Mouse (Mus musculus) hindbrain, embryonic 12.5 days (tissue): ENCODE data around the gene Timp2. TPM values are rescaled to one million over a fixed set of nuclear protein-coding genes. Genes with fewer than 3 reads are reported as not detected.
"Not testable (repeated sequence)": the region's sequence is repeated elsewhere in the genome, so short reads cannot be mapped to it uniquely, and the experiment has no call there.

Source experiments
- ATAC-seq: fragments of 200-750 bp; cut with Nextera tagmentation; 2 replicates; pipeline ENCODE4 v1.8.0; 2017; ENCODE audit warnings: moderate TSS enrichment; ENCODE audit not compliant: low FRiP score
- H3K27ac ChIP-seq: fragments of 300-500 bp; sonication (generic); 2 replicates; pipeline ENCODE4 v1.5.1; 2016; ENCODE audit warnings: mild to moderate bottlenecking
- H3K27me3 ChIP-seq: fragments of 300-500 bp; sonication (generic); 2 replicates; pipeline ENCODE4 v1.6.1; 2016; ENCODE audit warnings: mild to moderate bottlenecking
- H3K36me3 ChIP-seq: fragments of 300-500 bp; sonication (generic); 2 replicates; pipeline ENCODE4 v1.6.1; 2016; ENCODE audit warnings: mild to moderate bottlenecking
- H3K4me1 ChIP-seq: fragments of 300-500 bp; sonication (generic); 2 replicates; pipeline ENCODE4 v1.6.1; 2016
- H3K4me2 ChIP-seq: fragments of 300-500 bp; sonication (generic); replicated peaks from 2 replicates; pipeline ENCODE4 v1.6.1; 2016; ENCODE audit warnings: mild to moderate bottlenecking
- H3K4me3 ChIP-seq: fragments of 300-500 bp; sonication (generic); 2 replicates; pipeline ENCODE4 v1.5.1; 2016; ENCODE audit warnings: mild to moderate bottlenecking
- H3K9ac ChIP-seq: fragments of 300-500 bp; sonication (generic); 2 replicates; pipeline ENCODE4 v1.6.1; 2016; ENCODE audit warnings: mild to moderate bottlenecking, moderate library complexity
- H3K9me3 ChIP-seq: fragments of 300-500 bp; sonication (generic); replicated peaks from 2 replicates; pipeline ENCODE4 v1.6.1; 2016; ENCODE audit warnings: mild to moderate bottlenecking
- WGBS: fragments of 180-500 bp; shearing (Covaris S2); methylation state at CpG from one replicate; pipeline ENCODE4 v1.1.7; 2016; 5-methylcytosine and 5-hydroxymethylcytosine counted together
- polyA plus RNA-seq: library from polyadenylated mRNA; unstranded; fragments of >200 nt; fragmentation: Nextera tagmentation; extraction: Ambion mirVana; gene quantifications from 2 replicates; pipeline ENCODE4 v1.2.1, GENCODE M21; 2016

The Timp2 gene
- polyA plus RNA-seq, 1 experiment from 2014 or later = 66.2 TPM

DNA sequence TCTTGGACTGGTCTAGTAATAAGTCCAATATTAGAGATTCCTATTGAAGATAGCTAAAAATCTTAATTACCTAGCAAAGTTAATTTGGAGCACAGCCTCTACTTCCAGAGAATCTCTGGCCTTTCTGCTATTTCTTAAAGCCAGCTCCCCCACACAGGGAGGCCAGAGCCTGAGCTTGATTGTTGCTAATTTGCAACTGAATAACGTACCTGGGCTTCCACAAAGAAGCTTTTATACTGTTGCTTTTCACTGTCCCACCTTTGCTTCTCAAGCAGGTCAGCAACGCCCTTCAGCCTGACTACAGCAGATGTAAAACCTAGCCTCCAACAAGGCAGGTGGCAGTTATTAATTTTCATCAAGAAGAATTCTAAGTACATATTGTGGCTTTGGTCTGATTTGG, 47.6 kb downstream of the Timp2 start:
- H3K4me1 ChIP-seq, H3K27me3 ChIP-seq, H3K4me2 ChIP-seq, H3K4me3 ChIP-seq, ATAC-seq, H3K9ac ChIP-seq, H3K27ac ChIP-seq: not testable (repeated sequence)
- Histone ChIP-seq H3K36me3 (peaks cover 39% of the 10 kb centered on the region), H3K9me3 (peaks cover 10% of the 10 kb centered on the region; the same call in 1 of the 2 replicates)
- 86% methylated on average over 2 of the region's 2 CpGs for WGBS

DNA sequence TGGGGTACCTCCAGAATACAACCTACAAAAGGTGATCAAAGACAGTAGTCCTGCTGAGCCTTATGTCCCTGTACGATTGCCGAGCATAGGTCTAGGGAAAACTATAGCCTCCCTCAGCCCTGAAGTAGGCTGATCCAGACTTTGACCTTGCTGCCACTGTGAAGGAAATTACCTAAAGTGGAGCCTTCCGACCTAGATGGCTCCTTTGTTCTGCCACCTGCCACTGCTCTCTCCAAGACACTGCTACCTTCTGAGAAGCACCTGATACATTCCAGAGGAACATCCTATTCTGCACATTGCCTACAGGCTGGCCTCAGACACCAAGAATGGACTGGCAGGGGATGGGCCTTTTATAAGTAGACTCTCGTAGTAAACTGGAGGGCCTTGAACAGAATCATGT, 51.6 kb downstream of the Timp2 start:
- not testable (repeated sequence) for H3K4me2 ChIP-seq, ATAC-seq, H3K4me1 ChIP-seq, H3K9ac ChIP-seq, H3K4me3 ChIP-seq, H3K27me3 ChIP-seq, H3K27ac ChIP-seq
- Histone ChIP-seq H3K36me3 (peaks cover 25% of the 10 kb centered on the region), H3K9me3 (peaks cover 10% of the 10 kb centered on the region; the same call in 1 of the 2 replicates)
- WGBS = 84% methylated on average over 4 of the region's 4 CpGs

DNA sequence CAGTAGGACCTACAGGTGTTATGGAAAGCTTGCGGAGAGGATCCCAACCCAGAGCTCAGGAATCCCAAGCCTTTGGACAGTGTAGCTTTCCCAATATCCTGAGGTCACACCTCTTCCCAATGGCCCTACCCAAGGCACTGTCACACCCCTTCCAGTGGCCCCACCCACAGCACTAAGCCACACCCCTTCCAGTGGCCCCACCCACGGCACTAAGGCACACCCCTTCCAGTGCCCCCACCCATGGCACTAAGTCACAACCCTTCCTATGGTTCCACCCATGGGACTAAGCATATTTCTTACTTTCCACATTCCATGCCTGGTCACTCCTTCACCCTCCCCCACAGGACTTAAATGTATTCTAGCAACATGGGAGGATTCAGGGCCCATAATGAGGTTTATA, 56.7 kb downstream of the Timp2 start:
- no peak for ATAC-seq
- Histone ChIP-seq H3K27ac (no peak overlapping the region), H3K4me2 (no peak overlapping the region), H3K9me3 (no peaks in the 10 kb centered on the region), H3K4me1 (0 out of 2 replicates have a peak, but pooled peaks cover 3% of the 10 kb centered on the region), H3K36me3 (peaks cover 14% of the 10 kb centered on the region), H3K27me3 (no peaks in the 10 kb centered on the region), H3K4me3 (no peak overlapping the region), H3K9ac (no peak overlapping the region)
- 68% methylated on average over 2 of the region's 2 CpGs for WGBS

DNA sequence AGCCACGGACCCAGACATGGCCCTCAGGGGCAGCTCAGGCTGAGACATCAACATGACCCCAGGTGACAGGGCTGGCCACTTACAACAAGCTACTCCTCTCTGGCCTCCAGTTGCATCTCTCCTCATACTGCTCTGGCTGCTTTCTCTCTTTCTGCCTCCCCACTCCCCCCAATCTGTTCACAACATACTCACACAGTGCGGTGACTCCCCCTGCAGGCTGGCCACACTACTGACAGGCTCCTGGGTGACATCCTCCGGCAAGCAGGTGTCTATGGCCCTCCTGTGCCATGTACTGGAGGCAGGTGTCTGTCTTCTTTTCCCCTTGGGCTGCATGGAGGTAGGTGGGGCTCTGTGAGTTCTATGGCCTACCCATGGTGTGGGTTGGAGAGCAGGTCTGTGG, 57.6 kb downstream of the Timp2 start:
- no peak overlapping the region for H3K4me3 ChIP-seq
- H3K4me2 ChIP-seq = no peak overlapping the region
- H3K27me3 ChIP-seq = no peaks in the 10 kb centered on the region
- no peaks in the 10 kb centered on the region for H3K9me3 ChIP-seq
- H3K27ac ChIP-seq = no peak overlapping the region
- no peak for ATAC-seq
- H3K9ac ChIP-seq = no peak overlapping the region
- H3K4me1 ChIP-seq = 0 out of 2 replicates have a peak, but pooled peaks cover 3% of the 10 kb centered on the region
- H3K36me3 ChIP-seq = peaks cover 6% of the 10 kb centered on the region
- WGBS = 87% methylated on average over 3 of the region's 3 CpGs

DNA sequence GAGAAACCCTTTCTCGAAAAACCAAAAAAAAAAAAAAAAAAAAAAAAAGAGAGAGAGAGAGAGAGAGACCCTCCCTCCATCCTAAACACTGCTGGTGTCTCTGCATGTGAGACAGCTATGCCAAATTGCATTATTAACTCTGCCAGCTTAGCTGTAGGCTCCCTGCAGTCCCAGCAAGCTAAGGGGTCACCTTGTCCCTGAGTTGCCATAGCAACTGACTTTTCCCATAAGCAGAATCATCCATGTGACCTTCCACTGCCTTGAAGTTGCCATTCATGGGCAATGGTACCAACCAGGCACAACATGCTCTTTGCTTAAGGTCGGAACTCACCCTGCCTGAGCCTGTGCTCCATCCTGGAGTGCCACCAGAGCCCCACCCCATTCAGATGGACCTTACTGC, 60.5 kb downstream of the Timp2 start:
- no peak overlapping the region for H3K27ac ChIP-seq
- 86% methylated on average over 1 of the region's 2 CpGs for WGBS
- H3K4me1 ChIP-seq = peaks cover 7% of the 10 kb centered on the region
- H3K36me3 ChIP-seq = no peaks in the 10 kb centered on the region
- ATAC-seq = no peak
- no peak overlapping the region for H3K4me2 ChIP-seq
- no peaks in the 10 kb centered on the region for H3K27me3 ChIP-seq
- no peak overlapping the region for H3K4me3 ChIP-seq
- H3K9me3 ChIP-seq = no peaks in the 10 kb centered on the region
- no peak overlapping the region for H3K9ac ChIP-seq

DNA sequence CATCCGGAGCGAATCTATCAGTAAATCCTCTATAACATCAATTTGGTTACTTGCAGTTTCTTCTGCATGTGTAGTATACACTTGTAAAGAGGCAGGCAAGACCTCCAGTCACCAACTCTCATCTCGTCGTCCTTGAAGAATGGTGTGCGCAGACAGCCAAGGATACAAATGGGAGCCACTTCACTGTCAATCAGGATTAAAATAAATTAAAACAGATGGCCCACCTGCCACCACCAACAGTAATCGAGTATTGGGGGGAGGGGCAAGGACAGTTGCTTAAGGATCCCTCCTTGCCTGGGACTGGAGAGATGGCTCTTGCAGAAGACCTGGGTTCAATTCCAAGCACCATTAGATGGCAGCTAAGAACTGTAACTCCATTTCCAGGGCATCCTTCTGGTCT, 62.9 kb downstream of the Timp2 start:
- Histone ChIP-seq H3K4me2 (no peak overlapping the region), H3K27ac (no peak overlapping the region), H3K9me3 (no peaks in the 10 kb centered on the region), H3K27me3 (no peaks in the 10 kb centered on the region), H3K4me3 (no peak overlapping the region), H3K9ac (no peak overlapping the region), H3K36me3 (peaks cover under 1% of the 10 kb centered on the region), H3K4me1 (peaks cover 19% of the 10 kb centered on the region)
- no peak for ATAC-seq
- 68% methylated on average over 6 of the region's 6 CpGs for WGBS

DNA sequence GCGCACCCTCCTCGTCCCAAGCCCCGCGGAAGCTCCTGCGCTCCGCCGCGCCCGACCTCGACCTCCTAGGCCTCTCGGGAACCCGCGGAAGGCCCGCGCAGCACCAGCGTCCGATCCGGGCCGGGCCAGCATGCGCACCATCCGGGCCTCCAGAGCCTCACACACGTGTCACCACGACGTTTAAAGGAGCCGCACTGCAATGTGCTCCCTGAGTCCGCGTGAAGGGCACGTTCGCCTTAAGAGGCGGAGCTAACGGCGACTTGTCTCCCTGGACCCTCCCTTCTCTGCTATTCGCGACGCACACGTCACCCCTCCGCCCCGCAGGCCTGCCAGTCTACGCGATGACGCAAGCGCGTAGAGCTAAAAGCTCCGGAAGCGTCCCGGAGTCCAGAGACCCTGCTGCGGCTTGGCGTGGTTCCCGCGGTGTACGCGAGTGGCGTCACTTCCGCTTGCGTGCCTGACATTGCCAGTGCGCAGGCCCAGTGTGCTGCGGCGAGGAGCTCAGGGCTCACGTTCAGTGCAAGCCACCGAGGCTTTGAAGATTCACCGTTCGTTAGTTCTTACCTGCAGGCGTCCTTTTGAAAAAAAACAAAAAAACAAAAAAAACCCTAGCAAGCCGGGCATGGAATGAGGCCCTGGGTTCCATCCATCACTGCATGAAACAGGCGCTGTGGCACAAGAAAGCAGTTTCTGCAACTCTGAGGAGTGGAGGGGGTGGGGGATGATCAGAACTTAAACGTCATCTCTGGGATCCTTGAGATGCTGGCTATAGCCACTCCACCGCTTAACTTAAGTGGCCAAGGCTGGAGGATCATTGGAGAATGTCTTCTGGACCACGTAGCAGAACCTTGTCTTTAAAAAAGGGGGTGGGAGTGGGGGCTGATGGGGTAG, 65.3 kb downstream of the Timp2 start, which contains the start of gene Usp36:
Gene Usp36, minus strand, starts transcription at position 246 of the 891 bp plus-strand sequence.
- Histone ChIP-seq H3K4me3 (peak within 1 kb of the TSS; percentile 91), H3K4me1 (peaks cover 21% of the 10 kb centered on the region), H3K4me2 (peak within 1 kb of the TSS; percentile 96), H3K36me3 (peaks cover 25% of the 10 kb centered on the region), H3K9me3 (no peaks in the 10 kb centered on the region), H3K27ac (peak within 1 kb of the TSS; percentile 81), H3K27me3 (no peaks in the 10 kb centered on the region), H3K9ac (peak within 1 kb of the TSS; percentile 88)
- ATAC-seq = peak; percentile 99
- WGBS = under 1% methylated on average over 68 of the region's 68 CpGs

DNA sequence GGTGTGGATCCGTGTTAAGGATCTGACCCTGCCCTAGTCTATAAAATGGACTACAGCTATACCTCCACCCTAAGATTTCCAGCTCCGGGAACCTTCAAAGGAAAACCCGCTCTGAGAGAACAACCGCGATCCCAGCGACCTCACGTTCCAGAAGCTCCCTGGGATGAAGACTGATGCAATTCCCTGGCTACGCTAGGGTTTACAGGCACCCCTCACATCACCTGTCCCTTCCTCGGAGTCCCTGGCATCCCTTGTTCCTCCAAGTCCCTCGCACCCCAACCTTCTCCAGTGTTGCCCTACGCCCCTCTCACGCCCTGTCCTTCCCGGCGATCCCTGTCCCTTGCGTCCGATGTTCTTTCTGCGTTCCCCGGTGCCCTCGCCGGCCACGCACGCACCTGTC, 66.0 kb downstream of the Timp2 start:
- Histone ChIP-seq H3K9ac (peak overlapping the region; percentile 88), H3K4me1 (peaks cover 19% of the 10 kb centered on the region), H3K4me3 (peak overlapping the region; percentile 91), H3K27me3 (no peaks in the 10 kb centered on the region), H3K27ac (peak overlapping the region; percentile 81), H3K36me3 (peaks cover 32% of the 10 kb centered on the region), H3K9me3 (no peaks in the 10 kb centered on the region), H3K4me2 (peak overlapping the region; percentile 96)
- ATAC-seq = no peak; the same call in 1 of the 2 replicates
- under 1% methylated on average over 22 of the region's 22 CpGs for WGBS

DNA sequence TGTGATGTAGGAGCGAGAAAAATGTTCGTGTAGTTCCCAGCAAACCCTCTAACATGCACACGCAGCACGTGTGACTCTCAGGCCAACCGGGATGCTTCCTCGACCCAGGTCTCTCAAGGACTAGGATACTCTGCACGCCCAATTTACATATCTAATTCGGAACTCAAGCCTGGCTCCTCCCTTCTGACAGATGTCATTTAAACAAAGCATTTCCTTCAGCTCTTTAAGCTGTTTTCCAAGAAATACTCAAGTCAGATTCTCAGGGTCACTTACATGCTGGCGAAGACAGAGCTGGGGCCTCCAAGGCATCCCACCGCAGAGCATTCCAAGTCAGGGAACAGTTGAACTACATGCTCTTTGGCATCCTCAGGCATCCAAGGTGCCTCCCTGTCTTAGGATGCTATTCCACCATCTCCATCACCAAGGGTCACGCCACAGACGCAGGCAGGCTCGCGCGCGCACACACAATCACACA, 66.5 kb downstream of the Timp2 start:
- WGBS = 2% methylated on average over 16 of the region's 16 CpGs
- Histone ChIP-seq H3K36me3 (peaks cover 37% of the 10 kb centered on the region), H3K9me3 (no peaks in the 10 kb centered on the region), H3K4me1 (peaks cover 19% of the 10 kb centered on the region), H3K4me2 (peak overlapping the region; percentile 96), H3K27me3 (no peaks in the 10 kb centered on the region), H3K4me3 (peak overlapping the region; percentile 91), H3K27ac (peak overlapping the region; percentile 81; the same call in 1 of the 2 replicates), H3K9ac (peak overlapping the region; percentile 88)
- ATAC-seq = no peak

DNA sequence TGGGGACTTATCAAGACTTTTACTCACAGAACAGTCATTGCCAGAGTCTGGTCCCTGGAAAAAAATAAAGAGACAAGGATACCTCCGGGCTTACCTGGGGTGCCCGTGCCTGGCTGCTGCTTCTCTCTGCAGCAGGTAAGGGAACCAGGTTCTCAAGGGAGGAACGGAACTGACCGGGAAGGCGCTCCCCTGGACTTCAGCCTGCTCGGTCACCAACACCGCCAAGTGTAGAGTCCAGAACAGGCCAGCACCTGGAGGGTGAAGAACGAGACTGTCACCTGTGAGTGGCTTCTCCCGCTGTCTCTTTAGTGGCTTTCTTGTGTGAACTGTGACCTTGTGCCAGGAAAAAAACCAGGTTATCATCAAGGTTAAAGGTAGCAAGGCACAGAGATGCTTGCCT, 68.0 kb downstream of the Timp2 start:
- WGBS = 95% methylated on average over 9 of the region's 9 CpGs
- no peak for ATAC-seq
- Histone ChIP-seq H3K27ac (no peak overlapping the region), H3K9me3 (no peaks in the 10 kb centered on the region), H3K27me3 (no peaks in the 10 kb centered on the region), H3K4me3 (no peak overlapping the region), H3K9ac (no peak overlapping the region), H3K4me1 (peaks cover 19% of the 10 kb centered on the region), H3K4me2 (no peak overlapping the region), H3K36me3 (peaks cover 51% of the 10 kb centered on the region)

DNA sequence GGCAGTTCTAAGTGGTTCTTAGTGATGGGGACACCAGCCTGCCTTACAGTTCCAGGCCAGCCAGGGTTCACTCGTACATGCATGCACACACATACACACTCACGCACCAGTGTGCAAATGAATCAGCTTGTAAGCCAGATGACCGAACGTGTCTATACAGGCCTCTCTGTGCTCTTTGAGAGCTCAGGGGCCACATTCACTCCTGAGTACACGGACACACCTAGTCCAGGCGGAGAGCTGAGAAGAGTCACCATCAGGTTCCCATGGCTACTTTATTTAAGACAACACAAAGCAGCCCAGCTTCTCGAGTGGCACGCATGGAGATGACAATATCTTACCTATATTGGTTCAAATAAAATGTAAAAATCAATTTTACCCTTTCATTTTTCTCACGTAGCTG, 69.1 kb downstream of the Timp2 start:
- no peaks in the 10 kb centered on the region for H3K9me3 ChIP-seq
- no peak for ATAC-seq
- H3K9ac ChIP-seq = no peak overlapping the region
- peaks cover 19% of the 10 kb centered on the region for H3K4me1 ChIP-seq
- H3K4me3 ChIP-seq = no peak overlapping the region
- no peak overlapping the region for H3K4me2 ChIP-seq
- WGBS = 96% methylated on average over 9 of the region's 9 CpGs
- H3K27me3 ChIP-seq = no peaks in the 10 kb centered on the region
- H3K27ac ChIP-seq = no peak overlapping the region
- H3K36me3 ChIP-seq = peaks cover 62% of the 10 kb centered on the region

DNA sequence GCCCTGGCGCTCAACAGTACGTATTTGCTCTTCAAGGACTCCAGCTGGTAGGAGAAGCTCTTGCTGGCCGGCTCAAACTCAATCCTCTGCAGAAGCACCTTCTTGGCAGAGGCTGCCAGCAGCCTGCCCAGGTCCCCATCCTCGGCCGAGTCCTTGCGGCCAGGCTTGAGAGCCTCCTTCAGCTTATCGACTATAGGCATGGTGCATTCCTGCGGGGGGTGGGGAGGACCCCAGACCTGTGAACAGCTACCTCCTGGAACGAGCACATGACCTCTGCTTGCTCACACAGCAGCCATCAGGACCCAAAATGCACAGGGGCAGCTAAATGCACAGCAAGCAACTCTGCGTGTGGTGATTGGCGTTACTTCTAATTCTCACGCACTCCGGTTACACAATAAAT, 69.7 kb downstream of the Timp2 start:
- WGBS = 93% methylated on average over 13 of the region's 13 CpGs
- H3K9ac ChIP-seq = no peak overlapping the region
- no peak overlapping the region for H3K4me3 ChIP-seq
- no peaks in the 10 kb centered on the region for H3K9me3 ChIP-seq
- H3K4me2 ChIP-seq = no peak overlapping the region
- no peak for ATAC-seq
- peaks cover 18% of the 10 kb centered on the region for H3K4me1 ChIP-seq
- no peaks in the 10 kb centered on the region for H3K27me3 ChIP-seq
- no peak overlapping the region for H3K27ac ChIP-seq
- H3K36me3 ChIP-seq = peaks cover 64% of the 10 kb centered on the region

DNA sequence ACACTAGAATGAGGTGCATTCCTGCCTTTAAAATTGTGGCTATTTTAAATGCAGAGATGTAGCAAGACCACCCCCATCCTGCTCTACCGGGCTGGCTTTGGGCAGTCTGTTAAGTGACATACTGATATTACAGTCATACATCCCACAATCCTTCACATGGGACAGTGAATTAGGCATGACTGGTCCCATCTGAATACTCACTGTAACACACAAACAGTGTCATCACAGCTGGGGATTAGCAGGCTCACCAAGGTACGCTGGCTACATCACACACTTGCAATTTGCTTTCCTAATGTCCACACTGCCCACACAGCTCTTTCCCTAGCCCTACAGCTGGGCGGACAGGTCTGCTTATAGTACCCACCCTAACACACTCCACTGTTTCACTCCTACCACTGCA, 75.3 kb downstream of the Timp2 start:
- no peak for ATAC-seq
- no peak overlapping the region for H3K4me3 ChIP-seq
- no peak overlapping the region for H3K27ac ChIP-seq
- no peaks in the 10 kb centered on the region for H3K9me3 ChIP-seq
- WGBS = 90% methylated on average over 3 of the region's 3 CpGs
- H3K9ac ChIP-seq = no peak overlapping the region
- peaks cover 95% of the 10 kb centered on the region for H3K36me3 ChIP-seq
- H3K4me1 ChIP-seq = no peaks in the 10 kb centered on the region
- H3K4me2 ChIP-seq = no peak overlapping the region
- no peaks in the 10 kb centered on the region for H3K27me3 ChIP-seq
